Mouse (Mus musculus): ENCODE measurements around the gene Creb5. TPM values are rescaled to one million over a fixed set of nuclear protein-coding genes. Genes with fewer than 3 reads are reported as not detected.

The Creb5 gene
- polyA plus RNA-seq, 1 experiment from 2014 or later, result 5.4 TPM

GRCm38 (mm10) chr6:53696921-53697320 lies 409.9 kb downstream of the Creb5 start:
- Histone ChIP-seq H3K4me3 (ENCODE audit: low read depth, low read length) (no peak overlapping the region), H3K9ac (replicated peaks; ENCODE audit: low read depth) (no peak overlapping the region), H3K4me1 (ENCODE audit: insufficient read depth, low read depth, low read length) (no peaks in the 10 kb centered on the region), H3K4me2 (replicated peaks; ENCODE audit: low read depth, low read length) (no peak overlapping the region), H3K27ac (ENCODE audit: low read length) (no peak overlapping the region), H3K9me3 (ENCODE audit: low read length) (no peaks in the 10 kb centered on the region), H3K27me3 (replicated peaks; ENCODE audit: insufficient read depth, low read length) (no peaks in the 10 kb centered on the region), H3K36me3 (ENCODE audit: insufficient read depth, low read length) (no peaks in the 10 kb centered on the region)
- no peak for TF ChIP-seq CTCF (IDR thresholded peaks at IDR 0.05)
- TF ChIP-seq EP300 (IDR thresholded peaks at IDR 0.05), result no peak
- WGBS, result 83% methylated on average over 6 of the region's 6 CpGs
- no peak for DNase-seq (ENCODE audit: low spot score)
- ATAC-seq, result no peak

GRCm38 (mm10) chr6:53698128-53698749 lies 411.2 kb downstream of the Creb5 start:
- 0 out of 2 replicates have a peak overlapping the region, but pooled peaks have one; percentile 8 for H3K4me2 ChIP-seq (replicated peaks; ENCODE audit: low read depth, low read length)
- no peaks in the 10 kb centered on the region for H3K36me3 ChIP-seq (ENCODE audit: insufficient read depth, low read length)
- H3K27ac ChIP-seq (ENCODE audit: low read length), result no peak overlapping the region
- H3K9ac ChIP-seq (replicated peaks; ENCODE audit: low read depth), result no peak overlapping the region
- H3K9me3 ChIP-seq (ENCODE audit: low read length), result no peaks in the 10 kb centered on the region
- no peaks in the 10 kb centered on the region for H3K27me3 ChIP-seq (replicated peaks; ENCODE audit: insufficient read depth, low read length)
- H3K4me3 ChIP-seq (ENCODE audit: low read depth, low read length), result no peak overlapping the region
- WGBS, result 15% methylated on average over 15 of the region's 15 CpGs
- no peak for ATAC-seq
- DNase-seq (ENCODE audit: low spot score), result no peak
- no peak for TF ChIP-seq CTCF (IDR thresholded peaks at IDR 0.05)
- no peak for TF ChIP-seq EP300 (IDR thresholded peaks at IDR 0.05)
- H3K4me1 ChIP-seq (ENCODE audit: insufficient read depth, low read depth, low read length), result no peaks in the 10 kb centered on the region

GRCm38 (mm10) chr6:53704440-53704839 lies 417.4 kb downstream of the Creb5 start:
- no peaks in the 10 kb centered on the region for H3K36me3 ChIP-seq (ENCODE audit: insufficient read depth, low read length)
- TF ChIP-seq CTCF (IDR thresholded peaks at IDR 0.05) (no peak), EP300 (IDR thresholded peaks at IDR 0.05) (no peak)
- H3K4me2 ChIP-seq (replicated peaks; ENCODE audit: low read depth, low read length), result no peak overlapping the region
- H3K4me3 ChIP-seq (ENCODE audit: low read depth, low read length), result no peak overlapping the region
- no peak overlapping the region for H3K9ac ChIP-seq (replicated peaks; ENCODE audit: low read depth)
- ATAC-seq (no peak), DNase-seq (ENCODE audit: low spot score) (no peak)
- WGBS, result 35% methylated on average over 2 of the region's 2 CpGs
- H3K4me1 ChIP-seq (ENCODE audit: insufficient read depth, low read depth, low read length), result no peaks in the 10 kb centered on the region
- H3K9me3 ChIP-seq (ENCODE audit: low read length), result no peaks in the 10 kb centered on the region
- H3K27ac ChIP-seq (ENCODE audit: low read length), result no peak overlapping the region
- no peaks in the 10 kb centered on the region for H3K27me3 ChIP-seq (replicated peaks; ENCODE audit: insufficient read depth, low read length)

GRCm38 (mm10) chr6:53706604-53707330 lies 419.7 kb downstream of the Creb5 start:
- Histone ChIP-seq H3K27me3 (replicated peaks; ENCODE audit: insufficient read depth, low read length) (no peaks in the 10 kb centered on the region), H3K36me3 (ENCODE audit: insufficient read depth, low read length) (no peaks in the 10 kb centered on the region), H3K4me2 (replicated peaks; ENCODE audit: low read depth, low read length) (no peak overlapping the region), H3K27ac (ENCODE audit: low read length) (no peak overlapping the region), H3K9ac (replicated peaks; ENCODE audit: low read depth) (no peak overlapping the region), H3K9me3 (ENCODE audit: low read length) (no peaks in the 10 kb centered on the region), H3K4me3 (ENCODE audit: low read depth, low read length) (no peak overlapping the region), H3K4me1 (ENCODE audit: insufficient read depth, low read depth, low read length) (no peaks in the 10 kb centered on the region)
- 68% methylated on average over 10 of the region's 10 CpGs for WGBS
- ATAC-seq, result peak; percentile 82
- TF ChIP-seq EP300 (IDR thresholded peaks at IDR 0.05), result no peak
- TF ChIP-seq CTCF (IDR thresholded peaks at IDR 0.05), result peak; percentile 14; the same call in 1 of the 2 replicates
- DNase-seq (ENCODE audit: low spot score), result peak; percentile 12

GRCm38 (mm10) chr6:53707795-53708194 lies 420.7 kb downstream of the Creb5 start:
- Histone ChIP-seq H3K4me2 (replicated peaks; ENCODE audit: low read depth, low read length) (no peak overlapping the region), H3K4me1 (ENCODE audit: insufficient read depth, low read depth, low read length) (no peaks in the 10 kb centered on the region), H3K27me3 (replicated peaks; ENCODE audit: insufficient read depth, low read length) (no peaks in the 10 kb centered on the region), H3K9ac (replicated peaks; ENCODE audit: low read depth) (no peak overlapping the region), H3K36me3 (ENCODE audit: insufficient read depth, low read length) (no peaks in the 10 kb centered on the region), H3K9me3 (ENCODE audit: low read length) (no peaks in the 10 kb centered on the region), H3K27ac (ENCODE audit: low read length) (no peak overlapping the region), H3K4me3 (ENCODE audit: low read depth, low read length) (no peak overlapping the region)
- 47% methylated on average over 5 of the region's 5 CpGs for WGBS
- TF ChIP-seq EP300 (IDR thresholded peaks at IDR 0.05) (no peak), CTCF (IDR thresholded peaks at IDR 0.05) (no peak)
- DNase-seq (ENCODE audit: low spot score), result no peak
- ATAC-seq, result no peak

GRCm38 (mm10) chr6:53709694-53710442 lies 422.8 kb downstream of the Creb5 start:
- TF ChIP-seq EP300 (IDR thresholded peaks at IDR 0.05) (no peak), CTCF (IDR thresholded peaks at IDR 0.05) (no peak)
- WGBS, result 88% methylated on average over 14 of the region's 14 CpGs
- H3K9ac ChIP-seq (replicated peaks; ENCODE audit: low read depth), result no peak overlapping the region
- H3K9me3 ChIP-seq (ENCODE audit: low read length), result no peaks in the 10 kb centered on the region
- DNase-seq (ENCODE audit: low spot score) (no peak), ATAC-seq (no peak)
- no peak overlapping the region for H3K4me3 ChIP-seq (ENCODE audit: low read depth, low read length)
- no peaks in the 10 kb centered on the region for H3K27me3 ChIP-seq (replicated peaks; ENCODE audit: insufficient read depth, low read length)
- H3K27ac ChIP-seq (ENCODE audit: low read length), result no peak overlapping the region
- H3K4me2 ChIP-seq (replicated peaks; ENCODE audit: low read depth, low read length), result no peak overlapping the region
- no peaks in the 10 kb centered on the region for H3K4me1 ChIP-seq (ENCODE audit: insufficient read depth, low read depth, low read length)
- no peaks in the 10 kb centered on the region for H3K36me3 ChIP-seq (ENCODE audit: insufficient read depth, low read length)

All from lung, postnatal 0 days (tissue).